Mouse (Mus musculus) liver, adult 10 weeks (tissue): ENCODE data around the gene Bcl7a. TPM values are rescaled to one million over a fixed set of nuclear protein-coding genes. Genes with fewer than 3 reads are reported as not detected.

Experiments
- polyA plus RNA-seq: library from polyadenylated mRNA; stranded (reverse); fragments of 350-450 nt; fragmentation: Illumina TruSeq; extraction: RNeasy Lipid Tissue Mini Kit (QIAGEN cat#74804); gene quantifications from one replicate; pipeline ENCODE4 v1.2.3, GENCODE M21; 2014; ENCODE audit warnings: low read depth, low replicate concordance

Gene Bcl7a
- polyA plus RNA-seq: 2.3 TPM

GRCm38 (mm10) chr5:123343707-123344627 is at the start of gene Bcl7a:
Bcl7a (plus strand) TSS chr5:123343834.

GRCm38 (mm10) chr5:123394303-123394956 is 50.8 kb downstream of the Bcl7a start, which contains the start of gene Mlxip:
Mlxip (plus strand) TSS chr5:123394798.

Other genes starting within 250 kb of the Bcl7a start
- not detected for gene Rhof, start 211.1 kb upstream of the Bcl7a start, polyA plus RNA-seq
- 2.4 TPM for gene Setd1b, start 201.6 kb upstream of the Bcl7a start, polyA plus RNA-seq
- gene Psmd9, start 174.4 kb upstream of the Bcl7a start, polyA plus RNA-seq: 7.9 TPM
- 1,209 TPM for gene Hpd, start 161.1 kb upstream of the Bcl7a start, polyA plus RNA-seq
- 0.21 TPM for gene Wdr66, start 91.7 kb upstream of the Bcl7a start, polyA plus RNA-seq
- gene Mlxip, start 51.0 kb downstream of the Bcl7a start, polyA plus RNA-seq: 1.7 TPM
- not detected for gene Lrrc43, start 145.5 kb downstream of the Bcl7a start, polyA plus RNA-seq
- not detected for gene Il31, start 145.7 kb downstream of the Bcl7a start, polyA plus RNA-seq
- not detected for gene B3gnt4, start 166.6 kb downstream of the Bcl7a start, polyA plus RNA-seq
- gene Diablo, start 180.3 kb downstream of the Bcl7a start, polyA plus RNA-seq: 47.1 TPM
- not detected for gene Gm49027, start 181.7 kb downstream of the Bcl7a start, polyA plus RNA-seq
- gene Vps33a, start 229.2 kb downstream of the Bcl7a start, polyA plus RNA-seq: 8.1 TPM